Mouse (Mus musculus) limb, embryonic 15.5 days (tissue): Measurements from ENCODE around the gene Tnfrsf12a. TPM values are rescaled to one million over a fixed set of nuclear protein-coding genes. Genes with fewer than 3 reads are reported as not detected.

ENCODE experiments used
- ATAC-seq: fragments of 200-750 bp; cut with Nextera tagmentation; 2 replicates; pipeline ENCODE4 v1.8.0; 2017; ENCODE audit warnings: low read depth, moderate TSS enrichment; ENCODE audit not compliant: insufficient number of reproducible peaks, low FRiP score, low TSS enrichment
- H3K27ac ChIP-seq: fragments of 300-500 bp; sonication (generic); 2 replicates; pipeline ENCODE4 v1.5.1; 2015; ENCODE audit warnings: moderate library complexity, mild to moderate bottlenecking, inconsistent platforms
- H3K27me3 ChIP-seq: fragments of 300-500 bp; sonication (generic); 2 replicates; pipeline ENCODE4 v1.6.1; 2015; ENCODE audit warnings: inconsistent platforms
- H3K36me3 ChIP-seq: fragments of 300-500 bp; sonication (generic); 2 replicates; pipeline ENCODE4 v1.6.1; 2015; ENCODE audit warnings: inconsistent platforms
- H3K4me1 ChIP-seq: fragments of 300-500 bp; sonication (generic); 2 replicates; pipeline ENCODE4 v1.6.1; 2015; ENCODE audit warnings: inconsistent platforms
- H3K4me2 ChIP-seq: fragments of 300-500 bp; sonication (generic); 2 replicates; pipeline ENCODE4 v1.6.1; 2015; ENCODE audit warnings: mild to moderate bottlenecking, inconsistent platforms
- H3K4me3 ChIP-seq: fragments of 300-500 bp; sonication (generic); 2 replicates; pipeline ENCODE4 v1.5.1; 2015; ENCODE audit warnings: mild to moderate bottlenecking, inconsistent platforms
- H3K9ac ChIP-seq: fragments of 300-500 bp; sonication (generic); 2 replicates; pipeline ENCODE4 v1.6.1; 2015; ENCODE audit warnings: inconsistent platforms
- H3K9me3 ChIP-seq: fragments of 300-500 bp; sonication (generic); 2 replicates; pipeline ENCODE4 v1.6.1; 2016; ENCODE audit warnings: inconsistent platforms
- WGBS: fragments of 180-500 bp; shearing (Covaris S2); methylation state at CpG from one replicate; pipeline ENCODE4 v1.1.7; 2015; 5-methylcytosine and 5-hydroxymethylcytosine counted together
- polyA plus RNA-seq: library from polyadenylated mRNA; unstranded; fragments of >200 nt; fragmentation: Nextera tagmentation; extraction: Ambion mirVana; gene quantifications from 2 replicates; pipeline ENCODE4 v1.2.1, GENCODE M21; 2015

Tnfrsf12a gene
- polyA plus RNA-seq, 1 experiment from 2014 or later = 28.0 TPM

DNA sequence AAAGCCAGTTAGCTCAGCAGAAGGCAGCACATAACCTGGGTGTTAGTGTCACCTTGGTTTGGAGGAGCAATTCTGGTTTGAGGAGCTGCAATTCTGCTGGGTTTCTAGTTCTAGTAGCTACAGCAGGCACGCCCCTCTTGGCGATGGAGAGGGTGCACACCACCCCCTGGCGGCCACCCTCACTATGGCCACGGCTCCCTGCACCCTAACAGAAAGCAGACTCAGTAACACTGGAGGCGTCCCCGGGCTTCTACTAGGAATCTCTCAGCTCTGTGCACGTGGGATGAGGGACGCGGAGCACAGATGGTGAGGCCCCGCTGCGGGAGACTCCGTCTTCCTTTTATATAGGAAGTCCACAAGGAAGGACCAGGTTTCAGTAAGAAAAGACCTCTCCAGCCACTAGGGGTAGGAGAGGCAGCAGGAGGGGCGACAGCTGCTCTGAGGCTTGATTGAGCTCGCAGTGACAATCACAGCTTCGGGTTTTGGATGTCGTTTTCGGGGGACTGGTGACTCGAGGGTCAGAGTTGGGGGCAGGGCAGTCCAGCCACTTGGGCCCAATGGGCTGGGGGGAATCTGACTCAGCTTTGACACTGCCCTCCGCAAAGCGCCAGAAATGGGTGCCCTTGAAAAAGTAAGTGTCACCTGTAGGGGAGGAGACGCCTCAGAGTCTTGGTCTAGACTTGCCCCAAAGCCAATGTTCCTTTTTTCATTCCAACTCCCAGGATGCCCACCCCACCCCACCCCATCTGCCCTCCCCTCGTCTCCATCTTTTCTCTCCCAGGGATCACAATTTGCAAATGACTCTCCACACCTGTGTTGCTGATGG lies 46.9 kb downstream of the Tnfrsf12a start:
- no peak overlapping the region for H3K27ac ChIP-seq
- WGBS = 15% methylated on average over 22 of the region's 22 CpGs
- no peak overlapping the region for H3K9ac ChIP-seq
- no peaks in the 10 kb centered on the region for H3K9me3 ChIP-seq
- peaks cover 6% of the 10 kb centered on the region; the same call in 1 of the 2 replicates for H3K4me1 ChIP-seq
- peak overlapping the region; percentile 50 for H3K4me2 ChIP-seq
- no peaks in the 10 kb centered on the region for H3K27me3 ChIP-seq
- H3K4me3 ChIP-seq = peak overlapping the region; percentile 22; the same call in 1 of the 2 replicates
- no peaks in the 10 kb centered on the region for H3K36me3 ChIP-seq
- peak; percentile 64 for ATAC-seq

DNA sequence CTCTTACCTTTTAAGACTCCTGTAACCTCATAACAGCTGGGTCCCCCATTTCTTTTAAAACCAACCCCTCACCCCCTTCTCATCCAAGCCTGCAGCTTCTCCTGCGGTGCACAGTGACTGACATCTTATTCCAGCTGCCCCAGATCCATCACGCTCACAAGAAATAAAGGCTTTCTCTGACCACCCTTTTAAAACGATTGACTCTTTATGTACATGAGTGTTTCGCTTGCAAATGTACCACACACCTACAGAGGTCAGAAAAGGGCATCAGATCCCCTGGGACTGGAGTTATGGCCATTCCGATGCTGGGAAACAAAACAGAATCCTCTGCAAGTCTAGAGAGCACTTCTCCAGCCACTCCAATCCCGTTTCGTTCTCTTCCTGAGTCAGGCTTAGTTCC lies 49.5 kb downstream of the Tnfrsf12a start:
- ATAC-seq = no peak
- Histone ChIP-seq H3K4me3 (no peak overlapping the region), H3K36me3 (no peaks in the 10 kb centered on the region), H3K27ac (no peak overlapping the region), H3K4me2 (no peak overlapping the region), H3K9me3 (no peaks in the 10 kb centered on the region), H3K9ac (no peak overlapping the region), H3K27me3 (no peaks in the 10 kb centered on the region), H3K4me1 (peaks cover 6% of the 10 kb centered on the region; the same call in 1 of the 2 replicates)
- 38% methylated on average over 7 of the region's 7 CpGs for WGBS

Other genes with a start within 250 kb of the Tnfrsf12a start
- gene Vmn2r117, start 197.8 kb downstream of the Tnfrsf12a start, polyA plus RNA-seq = not detected in 2 replicates
- 17.5 and 18.2 TPM in 2 replicates for gene Zfp213, start 113.2 kb downstream of the Tnfrsf12a start, polyA plus RNA-seq
- gene Zfp13, start 78.0 kb downstream of the Tnfrsf12a start, polyA plus RNA-seq = 12.4 and 12.9 TPM in 2 replicates
- gene Zscan10, start 76.6 kb downstream of the Tnfrsf12a start, polyA plus RNA-seq = 0.16 and 0.18 TPM in 2 replicates
- gene Mmp25, start 32.2 kb downstream of the Tnfrsf12a start, polyA plus RNA-seq = 0.79 and 0.86 TPM in 2 replicates
- gene Bicdl2, start 17.0 kb downstream of the Tnfrsf12a start, polyA plus RNA-seq = 20.8 and 21.3 TPM in 2 replicates
- 84.2 and 99.2 TPM in 2 replicates for gene Hcfc1r1, start 3.9 kb downstream of the Tnfrsf12a start, polyA plus RNA-seq
- gene Thoc6, start 3.6 kb downstream of the Tnfrsf12a start, polyA plus RNA-seq = 38.8 and 43.2 TPM in 2 replicates
- gene Cldn6, start 1.8 kb upstream of the Tnfrsf12a start, polyA plus RNA-seq = 7.0 and 10.1 TPM in 2 replicates
- 5.1 and 5.8 TPM in 2 replicates for gene Cldn9, start 6.6 kb upstream of the Tnfrsf12a start, polyA plus RNA-seq
- 2.2 and 2.9 TPM in 2 replicates for gene 1520401A03Rik, start 45.3 kb upstream of the Tnfrsf12a start, polyA plus RNA-seq
- gene Pkmyt1, start 48.9 kb upstream of the Tnfrsf12a start, polyA plus RNA-seq = 45.6 and 49.5 TPM in 2 replicates
- gene Paqr4, start 63.4 kb upstream of the Tnfrsf12a start, polyA plus RNA-seq = 17.6 and 20.4 TPM in 2 replicates
- gene Kremen2, start 68.4 kb upstream of the Tnfrsf12a start, polyA plus RNA-seq = 50.2 and 50.5 TPM in 2 replicates
- gene Flywch1, start 94.1 kb upstream of the Tnfrsf12a start, polyA plus RNA-seq = 65.7 and 69.8 TPM in 2 replicates
- gene Flywch2, start 108.6 kb upstream of the Tnfrsf12a start, polyA plus RNA-seq = 34.2 and 39.9 TPM in 2 replicates
- 425 and 436 TPM in 2 replicates for gene Srrm2, start 113.1 kb upstream of the Tnfrsf12a start, polyA plus RNA-seq
- gene Elob, start 151.7 kb upstream of the Tnfrsf12a start, polyA plus RNA-seq = 1,045 and 1,117 TPM in 2 replicates
- gene Prss33, start 158.6 kb upstream of the Tnfrsf12a start, polyA plus RNA-seq = not detected in 2 replicates
- not detected in 2 replicates for gene Prss32, start 166.4 kb upstream of the Tnfrsf12a start, polyA plus RNA-seq
- 0.73 and 1.0 TPM in 2 replicates for gene Prss41, start 166.7 kb upstream of the Tnfrsf12a start, polyA plus RNA-seq
- gene Prss21, start 190.6 kb upstream of the Tnfrsf12a start, polyA plus RNA-seq = not detected in 2 replicates
- not detected in 2 replicates for gene Dcpp1, start 203.4 kb upstream of the Tnfrsf12a start, polyA plus RNA-seq
- gene Dcpp2, start 203.4 kb upstream of the Tnfrsf12a start, polyA plus RNA-seq = not detected in 2 replicates
- 0.69 TPM in 1 of 2 replicates, not detected in the other for gene Dcpp3, start 240.0 kb upstream of the Tnfrsf12a start, polyA plus RNA-seq